Mouse (Mus musculus) ovary, adult 18-20 months (tissue): ENCODE measurements at regions not wholly inside any gene's neighbourhood (a gene's known extent, or its start where the extent isn't known, plus 50 kb on each side); places are given as distances from the start of the nearest gene placed in this dataset.

Experiments used
- DNase-seq: peaks from one replicate; pipeline ENCODE4 v3.0.0; 2022; ENCODE audit warnings: low spot score, mixed read lengths

DNA sequence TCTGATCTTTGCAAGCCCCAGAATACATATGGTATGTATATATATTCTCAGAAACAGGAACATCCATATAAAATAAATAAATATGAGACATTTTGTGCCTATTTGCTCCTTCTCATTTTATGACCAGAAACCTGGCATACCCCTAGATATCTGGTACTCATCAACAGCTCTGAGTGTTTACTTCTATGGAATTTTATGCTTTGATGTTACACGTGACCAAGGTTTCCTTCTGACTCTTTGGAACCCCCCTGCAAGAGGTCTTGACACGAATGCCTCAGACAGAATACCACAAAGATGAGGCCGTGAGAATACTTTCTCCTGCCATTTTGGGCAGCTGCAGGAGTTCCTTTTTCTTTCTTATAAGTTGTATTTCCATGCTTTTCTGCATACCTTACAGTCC, 85.3 kb upstream of the P2ry1 start:
- DNase-seq = no peak

GRCm38 (mm10) chr3:60926024-60926547, 76.5 kb upstream of the P2ry1 start:
- DNase-seq = no peak

- no peak for DNase-seq
These were observed 73.7 kb upstream of the P2ry1 start for GRCm38 (mm10) chr3:60928910-60929309.

GRCm38 (mm10) chr3:60934492-60934891, 68.1 kb upstream of the P2ry1 start:
- DNase-seq = no peak

DNA sequence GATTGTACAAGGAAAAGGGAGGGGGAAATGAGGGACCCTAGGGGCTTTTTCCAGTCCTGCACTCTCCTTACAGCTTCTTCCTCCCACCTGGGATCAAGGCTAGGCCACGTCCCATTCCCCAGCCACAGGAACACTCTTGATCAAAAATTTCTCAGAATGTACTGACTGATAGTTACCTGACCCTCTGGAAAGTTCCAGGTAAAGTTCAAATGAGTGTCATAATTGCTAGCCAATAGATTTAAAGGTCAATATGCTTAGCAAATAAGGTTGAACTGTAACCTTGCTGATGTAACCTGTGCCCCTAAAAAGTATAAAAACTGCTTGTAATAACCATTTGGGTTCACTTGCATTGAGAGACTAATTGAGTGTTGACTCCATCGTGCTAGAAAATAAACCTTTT, 61.1 kb upstream of the P2ry1 start:
- no peak for DNase-seq

DNA sequence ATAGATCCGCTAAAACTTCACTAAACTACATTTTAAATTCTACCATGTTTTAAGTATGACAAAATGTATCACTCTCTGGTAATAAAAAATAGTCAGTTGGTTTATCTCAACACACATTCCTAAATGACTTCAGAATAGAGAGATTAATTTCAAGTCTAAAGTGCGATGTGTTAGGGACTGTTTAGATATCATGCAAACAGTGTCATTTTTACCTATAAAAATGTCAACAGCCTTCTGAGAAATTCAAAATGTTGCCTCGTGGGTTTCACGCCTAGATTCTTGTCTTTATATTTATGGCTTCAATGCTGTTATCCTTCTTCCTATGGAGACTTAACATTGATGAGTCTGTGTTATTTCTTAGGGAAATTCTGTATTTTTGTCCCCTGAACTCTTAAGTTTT, 53.7 kb upstream of the P2ry1 start:
- no peak for DNase-seq
